Mouse (Mus musculus) E14TG2a.4 (cell line): ENCODE data around the gene Trim65.

ENCODE experiments used
- CTCF ChIP-seq: conservative IDR thresholded peaks from 2 replicates; pipeline ENCODE4 v1.5.1; 2014; ENCODE audit warnings: low read length
- NANOG ChIP-seq: IDR thresholded peaks from 2 replicates; pipeline ENCODE4 v1.6.1; 2014; ENCODE audit warnings: borderline replicate concordance, low read length, mixed read lengths
- POU5F1 ChIP-seq: IDR thresholded peaks from 2 replicates; pipeline ENCODE4 v1.6.1; 2014; ENCODE audit warnings: low read length, borderline replicate concordance

DNA sequence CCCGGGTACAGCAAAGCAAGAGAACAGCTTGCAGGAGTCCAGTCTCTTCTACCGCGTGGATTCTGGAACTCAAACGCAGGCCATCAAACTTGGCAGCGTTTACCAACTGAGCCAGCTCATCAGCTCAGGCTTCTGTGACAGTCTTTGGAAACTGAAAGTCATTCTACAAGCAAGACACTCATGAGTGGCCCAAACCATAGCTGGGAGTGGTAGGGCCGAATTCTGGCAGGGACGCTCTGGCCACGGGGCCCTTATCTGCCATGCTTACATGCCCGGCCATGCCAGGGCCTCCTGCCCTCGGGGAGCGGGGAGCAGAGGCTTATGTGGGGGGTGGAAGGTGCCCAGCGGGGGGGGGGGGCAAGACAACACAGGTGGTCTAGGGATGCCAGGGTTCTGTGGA is 27.4 kb downstream of the Trim65 start:
- TF ChIP-seq CTCF (no peak), NANOG (no peak), POU5F1 (no peak)
